Comparison of ENCODE assay signal across 24 mouse cellular contexts in genomic region chr1:174004352-174005109, GRCm38 (mm10). TPM values are rescaled to one million over a fixed set of nuclear protein-coding genes. Genes with fewer than 3 reads are reported as not detected.
DNase-seq lines count a peak whose midpoint lies in the region; ATAC-seq and TF ChIP-seq lines count a peak whose summit lies in the region.
"Not testable (repeated sequence)": the region's sequence is repeated elsewhere in the genome, so short reads cannot be mapped to it uniquely, and the experiment has no call there.
"Had no signal": no experiment of that assay in that cellular context is flagged by ENCODE, and none has a peak within 500 bp of the region (broad histone marks: within the 10 kb centered on the region; RNA-seq: fewer than 3 reads in every experiment).

No protein-coding gene starts in this region.

- H3K27ac ChIP-seq in bone marrow macrophage, adult 2 months (ENCODE audit: insufficient read depth, low read depth, low read length) = peak overlapping the region; percentile 34; the same call in 1 of the 2 replicates
- peak overlapping the region; percentile 38 for H3K27ac ChIP-seq in macrophage
- not testable (repeated sequence) for H3K27ac ChIP-seq in midbrain, embryonic 11.5 days (ENCODE audit: low read depth, low read length)

- H3K4me2 ChIP-seq in midbrain, embryonic 11.5 days = not testable (repeated sequence)

- not testable (repeated sequence) for H3K9ac ChIP-seq in midbrain, embryonic 11.5 days (ENCODE audit: low read length)

- not testable (repeated sequence) for H3K4me3 ChIP-seq in bone marrow macrophage, adult 2 months (ENCODE audit: insufficient read depth, low read length); macrophage (ENCODE audit: inconsistent target); midbrain, embryonic 11.5 days (ENCODE audit: low read depth, low read length)

- H3K4me1 ChIP-seq in bone marrow macrophage, adult 2 months (ENCODE audit: control insufficient read depth, insufficient read depth, low read length); midbrain, embryonic 11.5 days (ENCODE audit: control insufficient read depth, insufficient read depth, low read length): not testable (repeated sequence)

- 0% methylated on average over 1 of the region's 3 CpGs for WGBS in macrophage (ENCODE audit: missing documents)
- 83% methylated on average over 2 of the region's 3 CpGs for WGBS in midbrain, embryonic 11.5 days

- H3K36me3 ChIP-seq in macrophage (ENCODE audit: inconsistent target); midbrain, embryonic 11.5 days (ENCODE audit: control insufficient read depth, insufficient read depth, low read length): not testable (repeated sequence)

- TF ChIP-seq POLR2A in bone marrow macrophage, adult 2 months (IDR thresholded peaks at IDR 0.05; ENCODE audit: borderline replicate concordance, low read depth, low read length) = not testable (repeated sequence)

- not testable (repeated sequence) for H3K9me3 ChIP-seq in midbrain, embryonic 11.5 days (ENCODE audit: control insufficient read depth, low read length)

- peak; percentile 8 for DNase-seq in midbrain, embryonic 11.5 days (ENCODE audit: low spot score, missing footprints)

- not testable (repeated sequence) for H3K79me2 ChIP-seq in macrophage (ENCODE audit: inconsistent target)

- ATAC-seq in granulocyte monocyte progenitor cell, adult 5-6 weeks (replicated peaks; ENCODE audit: poor library complexity, severe bottlenecking) = peak; percentile 95
- peak; percentile 96 for ATAC-seq in megakaryocyte progenitor cell, adult 5-6 weeks (replicated peaks; ENCODE audit: poor library complexity)
- ATAC-seq in midbrain, embryonic 11.5 days (ENCODE audit: low FRiP score) = not testable (repeated sequence)
- ATAC-seq in neutrophil, adult 5-6 weeks (ENCODE audit: extremely low read depth, insufficient number of reproducible peaks, low FRiP score, poor library complexity, severe bottlenecking) = peak; percentile 97

- H3K27me3 ChIP-seq in midbrain, embryonic 11.5 days (ENCODE audit: control insufficient read depth, insufficient read depth, low read length) = not testable (repeated sequence)

- TF ChIP-seq CTCF in bone marrow macrophage, adult 2 months (IDR thresholded peaks at IDR 0.05; ENCODE audit: low read depth, low read length) = not testable (repeated sequence)

RNA-seq across cellular contexts. Expression of gene Ifi202b, which starts 22.0 kb away (rescaled TPM):
- polyA plus RNA-seq in bone marrow macrophage, adult 2 months (2012; ENCODE audit: insufficient read depth, insufficient read length, missing spikeins) = not detected in 2 replicates
- total RNA-seq in granulocyte monocyte progenitor cell, adult 5-6 weeks (2014; fragmentation: Nextera tagmentation) = not detected in 2 replicates
- total RNA-seq in granulocyte monocyte progenitor cell, adult 5-6 weeks (2017) = not detected in 2 replicates
- total RNA-seq in macrophage (2018; cell fraction: chromatin; rRNA removed) = 10 to 100 TPM in 1 of 26 experiments, 1 to 10 TPM in 4, not detected in 21; 2.9 to 10.5 (median 5.9) TPM
- total RNA-seq in macrophage (2018; cell fraction: cytosol; rRNA removed) = 1 to 10 TPM in 3 of 26 experiments, under 1 TPM in 1, not detected in 22; 0.16 to 3.4 (median 2.2) TPM
- total RNA-seq in macrophage (2018; cell fraction: nucleus; rRNA removed) = 1 to 10 TPM in 5 of 26 experiments, not detected in 21; 1.3 to 7.5 (median 3.5) TPM
- not detected in 3 replicates for polyA plus RNA-seq in macrophage (2018)
- not detected in 2 replicates for total RNA-seq in megakaryocyte progenitor cell, adult 5-6 weeks (2015)
- total RNA-seq in megakaryocyte progenitor cell, adult 5-6 weeks (2017) = not detected in 2 replicates
- not detected in 2 replicates for polyA plus RNA-seq in midbrain, embryonic 11.5 days (2014; fragmentation: Nextera tagmentation; extraction: Ambion mirVana)
- total RNA-seq in neutrophil, adult 5-6 weeks (2017) = 0.23 and 0.25 TPM in 2 replicates
- total RNA-seq: adrenal gland, adult 18-20 months; adrenal gland, adult 8-10 months; adrenal gland, postnatal 14 days; adrenal gland, postnatal 36 days; CH12.LX; forebrain, postnatal 0 days had no signal
- polyA plus RNA-seq: activated CD4-positive, CD25-positive, alpha-beta regulatory T cell, adult 4 months; CD4-positive, CD25-positive, alpha-beta regulatory T cell, adult 4 months; cortical plate, adult 2 months; embryonic facial prominence, embryonic 10.5 days; forebrain, embryonic 11.5 days; forebrain, embryonic 13.5 days; forebrain, embryonic 15.5 days; forebrain, postnatal 0 days; G1E had no signal

RNA-seq across cellular contexts. Expression of gene Ifi205, which starts 27.1 kb away (rescaled TPM):
- 7.4 and 9.0 TPM in 2 replicates for polyA plus RNA-seq in bone marrow macrophage, adult 2 months (2012; ENCODE audit: insufficient read depth, insufficient read length, missing spikeins)
- total RNA-seq in granulocyte monocyte progenitor cell, adult 5-6 weeks (2014; fragmentation: Nextera tagmentation) = not detected in 2 replicates
- total RNA-seq in granulocyte monocyte progenitor cell, adult 5-6 weeks (2017) = 0.78 TPM in 1 of 2 replicates, not detected in the other
- total RNA-seq in macrophage (2018; cell fraction: chromatin; rRNA removed) = 1,000 to 10,000 TPM in 6 of 26 experiments, 100 to 1,000 TPM in 15, 10 to 100 TPM in 2, 1 to 10 TPM in 3; 6.2 to 1,635 (median 480) TPM
- total RNA-seq in macrophage (2018; cell fraction: cytosol; rRNA removed) = 1,000 to 10,000 TPM in 4 of 26 experiments, 100 to 1,000 TPM in 14, 10 to 100 TPM in 8; 14.6 to 1,283 (median 441) TPM
- total RNA-seq in macrophage (2018; cell fraction: nucleus; rRNA removed) = 1,000 to 10,000 TPM in 5 of 26 experiments, 100 to 1,000 TPM in 16, 10 to 100 TPM in 4, 1 to 10 TPM in 1; 8.2 to 1,286 (median 462) TPM
- polyA plus RNA-seq in macrophage (2018) = 33.0 to 58.3 TPM (median 40.1 TPM) in 3 replicates
- 5.5 and 7.7 TPM in 2 replicates for total RNA-seq in megakaryocyte progenitor cell, adult 5-6 weeks (2015)
- 1.8 and 6.5 TPM in 2 replicates for total RNA-seq in megakaryocyte progenitor cell, adult 5-6 weeks (2017)
- polyA plus RNA-seq in midbrain, embryonic 11.5 days (2014; fragmentation: Nextera tagmentation; extraction: Ambion mirVana) = not detected in 2 replicates
- 4.7 and 7.6 TPM in 2 replicates for total RNA-seq in neutrophil, adult 5-6 weeks (2017)
- total RNA-seq: forebrain, postnatal 0 days had no signal
- polyA plus RNA-seq: activated CD4-positive, CD25-positive, alpha-beta regulatory T cell, adult 4 months; brain, embryonic 14.5 days; embryonic facial prominence, embryonic 10.5 days; embryonic facial prominence, embryonic 12.5 days; forebrain, embryonic 11.5 days; forebrain, embryonic 13.5 days; forebrain, embryonic 15.5 days; forebrain, postnatal 0 days; G1E had no signal

RNA-seq across cellular contexts. Expression of gene Olfr433, which starts 36.0 kb away (rescaled TPM):
- 0.33 TPM in 1 of 2 replicates, not detected in the other for polyA plus RNA-seq in bone marrow macrophage, adult 2 months (2012; ENCODE audit: insufficient read depth, insufficient read length, missing spikeins)
- total RNA-seq in granulocyte monocyte progenitor cell, adult 5-6 weeks (2014; fragmentation: Nextera tagmentation) = 0.41 TPM in 1 of 2 replicates, not detected in the other
- not detected in 2 replicates for total RNA-seq in granulocyte monocyte progenitor cell, adult 5-6 weeks (2017)
- total RNA-seq in macrophage (2018; cell fraction: chromatin; rRNA removed) = 10 to 100 TPM in 1 of 26 experiments, 1 to 10 TPM in 21, under 1 TPM in 3, not detected in 1; 0.62 to 11.5 (median 3.3) TPM
- total RNA-seq in macrophage (2018; cell fraction: cytosol; rRNA removed) = 1 to 10 TPM in 11 of 26 experiments, under 1 TPM in 14, not detected in 1; 0.05 to 2.3 (median 0.82) TPM
- total RNA-seq in macrophage (2018; cell fraction: nucleus; rRNA removed) = 10 to 100 TPM in 7 of 26 experiments, 1 to 10 TPM in 17, under 1 TPM in 1, not detected in 1; 0.24 to 18.1 (median 5.8) TPM
- 0.04 to 0.13 TPM (median 0.12 TPM) in 3 replicates for polyA plus RNA-seq in macrophage (2018)
- total RNA-seq in megakaryocyte progenitor cell, adult 5-6 weeks (2015) = 0.27 TPM in 1 of 2 replicates, not detected in the other
- 0.12 and 0.17 TPM in 2 replicates for total RNA-seq in megakaryocyte progenitor cell, adult 5-6 weeks (2017)
- not detected in 2 replicates for polyA plus RNA-seq in midbrain, embryonic 11.5 days (2014; fragmentation: Nextera tagmentation; extraction: Ambion mirVana)
- 0.35 and 0.37 TPM in 2 replicates for total RNA-seq in neutrophil, adult 5-6 weeks (2017)
- total RNA-seq: adrenal gland, adult 18-20 months; adrenal gland, adult 8-10 months; adrenal gland, postnatal 14 days; adrenal gland, postnatal 36 days; forebrain, postnatal 0 days had no signal
- polyA plus RNA-seq: CD4-positive, CD25-positive, alpha-beta regulatory T cell, adult 4 months; cortical plate, adult 2 months; embryonic facial prominence, embryonic 10.5 days; forebrain, embryonic 11.5 days; forebrain, embryonic 13.5 days; forebrain, embryonic 15.5 days; forebrain, postnatal 0 days; G1E; Patski had no signal

RNA-seq across cellular contexts. Expression of gene Olfr432, which starts 44.5 kb away (rescaled TPM):
- not detected in 2 replicates for polyA plus RNA-seq in bone marrow macrophage, adult 2 months (2012; ENCODE audit: insufficient read depth, insufficient read length, missing spikeins)
- not detected in 2 replicates for total RNA-seq in granulocyte monocyte progenitor cell, adult 5-6 weeks (2014; fragmentation: Nextera tagmentation)
- total RNA-seq in granulocyte monocyte progenitor cell, adult 5-6 weeks (2017) = not detected in 2 replicates
- 1 to 10 TPM in 7 of 26 experiments, under 1 TPM in 14, not detected in 5; 0.13 to 3.9 (median 0.86) TPM for total RNA-seq in macrophage (2018; cell fraction: chromatin; rRNA removed)
- total RNA-seq in macrophage (2018; cell fraction: cytosol; rRNA removed) = under 1 TPM in 22 of 26 experiments, not detected in 4; 0.03 to 0.47 (median 0.17) TPM
- total RNA-seq in macrophage (2018; cell fraction: nucleus; rRNA removed) = 1 to 10 TPM in 19 of 26 experiments, under 1 TPM in 5, not detected in 2; 0.22 to 5.4 (median 1.7) TPM
- not detected in 3 replicates for polyA plus RNA-seq in macrophage (2018)
- not detected in 2 replicates for total RNA-seq in megakaryocyte progenitor cell, adult 5-6 weeks (2015)
- total RNA-seq in megakaryocyte progenitor cell, adult 5-6 weeks (2017) = under 0.01 TPM in 1 of 2 replicates, not detected in the other
- polyA plus RNA-seq in midbrain, embryonic 11.5 days (2014; fragmentation: Nextera tagmentation; extraction: Ambion mirVana) = not detected in 2 replicates
- total RNA-seq in neutrophil, adult 5-6 weeks (2017) = not detected in 2 replicates
- total RNA-seq: adrenal gland, adult 18-20 months; adrenal gland, adult 8-10 months; adrenal gland, postnatal 14 days; adrenal gland, postnatal 36 days; forebrain, postnatal 0 days had no signal
- polyA plus RNA-seq: activated CD4-positive, CD25-positive, alpha-beta regulatory T cell, adult 4 months; brain, embryonic 14.5 days; CD4-positive, CD25-positive, alpha-beta regulatory T cell, adult 4 months; cortical plate, adult 2 months; embryonic facial prominence, embryonic 10.5 days; embryonic facial prominence, embryonic 12.5 days; embryonic facial prominence, embryonic 14.5 days; forebrain, embryonic 11.5 days; forebrain, embryonic 13.5 days; forebrain, embryonic 15.5 days; forebrain, postnatal 0 days; G1E; Patski had no signal
